Mouse (Mus musculus): Measurements from ENCODE around the gene Tmed1. TPM values are rescaled to one million over a fixed set of nuclear protein-coding genes. Genes with fewer than 3 reads are reported as not detected.

Tmed1 gene
- total RNA-seq (2023), result 1 to 10 TPM; 5.6 to 6.5 TPM

GRCm38 (mm10) chr9:21509772-21510688 is at the start of gene Tmed1:
Tmed1 (minus strand) TSS chr9:21510252.

GRCm38 (mm10) chr9:21546789-21547074 is 36.7 kb upstream of the Tmed1 start, which contains the start of gene Carm1:
Carm1 (plus strand) TSS chr9:21546894.

GRCm38 (mm10) chr9:21525937-21526633 is 16.0 kb upstream of the Tmed1 start, which contains the start of gene AB124611:
AB124611 (plus strand) TSS chr9:21526176.

Other genes starting within 250 kb of the Tmed1 start
- 10 to 100 TPM; 42.2 to 45.0 TPM for gene Atg4d, start 245.0 kb downstream of the Tmed1 start, total RNA-seq (2023)
- 10 to 100 TPM; 92.2 to 97.0 TPM for gene Kri1, start 222.3 kb downstream of the Tmed1 start, total RNA-seq (2023)
- 100 to 1,000 TPM; 105 to 122 TPM for gene Cdkn2d, start 218.8 kb downstream of the Tmed1 start, total RNA-seq (2023)
- 1 to 10 TPM; 3.4 to 4.2 TPM for gene Ap1m2, start 197.9 kb downstream of the Tmed1 start, total RNA-seq (2023)
- gene Slc44a2, start 189.6 kb downstream of the Tmed1 start, total RNA-seq (2023), result 100 to 1,000 TPM; 130 to 139 TPM
- 10 to 100 TPM; 33.6 to 41.6 TPM for gene Ilf3, start 142.4 kb downstream of the Tmed1 start, total RNA-seq (2023)
- gene Qtrt1, start 98.4 kb downstream of the Tmed1 start, total RNA-seq (2023), result 10 to 100 TPM; 15.2 to 17.4 TPM
- 100 to 1,000 TPM; 226 to 246 TPM for gene Dnm2, start 85.3 kb downstream of the Tmed1 start, total RNA-seq (2023)
- gene AB124611, start 15.9 kb upstream of the Tmed1 start, total RNA-seq (2023), result 100 to 1,000 TPM; 219 to 227 TPM
- gene Carm1, start 36.6 kb upstream of the Tmed1 start, total RNA-seq (2023), result 10 to 100 TPM; 34.6 to 37.5 TPM
- gene Timm29, start 82.5 kb upstream of the Tmed1 start, total RNA-seq (2023), result 10 to 100 TPM; 17.7 to 18.5 TPM
- 1 to 10 TPM; 8.5 to 9.1 TPM for gene Yipf2, start 82.6 kb upstream of the Tmed1 start, total RNA-seq (2023)
- gene Smarca4, start 105.9 kb upstream of the Tmed1 start, total RNA-seq (2023), result 10 to 100 TPM; 56.3 to 60.9 TPM
- 10 to 100 TPM; 57.9 to 62.6 TPM for gene Ldlr, start 213.2 kb upstream of the Tmed1 start, total RNA-seq (2023)

Measured in neutrophil, adult 83 days (primary cell).